Mouse (Mus musculus) macrophage (primary cell): Measurements from ENCODE around the gene Pld1. TPM values are rescaled to one million over a fixed set of nuclear protein-coding genes. Genes with fewer than 3 reads are reported as not detected.

Experiments
- H3K27ac ChIP-seq: fragments of 350-480 bp; formaldehyde crosslinking; 2 replicates; pipeline ENCODE4 v1.9.0; 2021
- H3K36me3 ChIP-seq: fragments of 350-480 bp; formaldehyde crosslinking; 2 replicates; pipeline ENCODE4 v1.9.0; 2021; ENCODE audit errors: inconsistent target
- H3K4me3 ChIP-seq: fragments of 350-480 bp; formaldehyde crosslinking; 2 replicates; pipeline ENCODE4 v1.9.0; 2021; ENCODE audit errors: inconsistent target
- H3K79me2 ChIP-seq: fragments of 350-480 bp; formaldehyde crosslinking; 2 replicates; pipeline ENCODE4 v1.9.0; 2021; ENCODE audit errors: inconsistent target
- whole genome bisulfite sequencing: methylation state at CpG from one replicate; pipeline ENCODE4 v1.1.7; 2026; ENCODE audit warnings: inconsistent platforms; ENCODE audit not compliant: missing documents; 5-methylcytosine and 5-hydroxymethylcytosine counted together
- polyA plus RNA-seq: library from polyadenylated mRNA; stranded (reverse); fragments of 250-400 nt; gene quantifications from 3 replicates; pipeline ENCODE4 v1.2.4, GENCODE M21; 2018; ENCODE audit warnings: inconsistent platforms

Gene Pld1
- polyA plus RNA-seq, 1 experiment from 2014 or later = 7.6 TPM

DNA sequence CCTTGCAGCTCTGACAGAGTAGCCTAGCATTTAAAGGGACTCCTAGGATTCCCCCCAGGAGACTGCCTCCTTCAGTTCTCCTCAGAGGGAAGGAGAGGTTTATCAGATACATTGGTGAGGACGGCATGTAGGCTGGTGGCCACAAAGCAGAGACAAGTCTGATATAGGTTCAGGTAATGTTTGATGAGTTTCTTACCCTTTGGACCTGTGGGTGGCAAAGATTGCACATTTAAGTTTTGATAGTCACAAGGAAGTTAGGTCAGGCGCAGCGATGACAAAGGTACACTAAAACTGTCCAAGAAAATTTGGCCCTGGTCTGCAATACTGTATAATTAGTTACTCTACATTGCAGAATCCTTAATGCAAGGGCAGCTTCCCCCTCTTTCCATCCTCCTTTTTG lies 95.4 kb downstream of the Pld1 start:
- WGBS = 100% methylated on average over 3 of the region's 3 CpGs
- Histone ChIP-seq H3K4me3 (no peak overlapping the region), H3K79me2 (no peaks in the 10 kb centered on the region), H3K36me3 (no peaks in the 10 kb centered on the region), H3K27ac (no peak overlapping the region)

DNA sequence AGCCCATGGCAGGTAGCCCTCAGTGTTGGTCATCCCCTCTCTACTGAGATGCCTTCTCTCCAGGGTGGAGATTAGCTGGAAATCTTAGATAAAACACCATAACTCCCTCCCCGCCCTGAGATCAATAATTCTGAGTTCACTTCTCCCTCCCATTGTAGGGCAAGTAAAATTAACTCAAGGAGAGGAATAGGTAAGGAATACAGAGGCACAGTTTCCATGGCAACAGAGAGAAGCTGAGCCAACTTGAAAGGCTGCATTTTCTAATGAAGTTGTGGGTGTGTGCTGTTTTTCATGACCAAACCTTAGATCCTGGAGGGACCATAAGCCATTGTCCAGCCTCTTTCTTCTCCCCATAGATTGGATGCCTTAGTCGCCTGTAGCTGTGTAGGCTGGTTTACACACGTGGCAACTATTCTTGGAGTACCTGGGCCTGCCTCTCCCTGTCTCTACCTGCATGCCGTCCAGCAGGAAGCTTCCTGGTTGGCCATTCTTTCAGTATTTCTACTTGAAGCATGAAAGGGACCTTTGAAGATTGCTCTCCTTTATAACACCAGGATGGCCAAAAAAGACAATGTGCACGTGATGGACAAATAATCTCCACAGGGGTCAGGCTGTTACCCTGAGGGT lies 96.3 kb downstream of the Pld1 start:
- Histone ChIP-seq H3K4me3 (no peak overlapping the region), H3K27ac (no peak overlapping the region), H3K79me2 (no peaks in the 10 kb centered on the region), H3K36me3 (no peaks in the 10 kb centered on the region)
- 92% methylated on average over 5 of the region's 5 CpGs for WGBS

- H3K4me3 ChIP-seq = no peak overlapping the region
- no peak overlapping the region for H3K27ac ChIP-seq
- WGBS = 91% methylated on average over 7 of the region's 8 CpGs
- H3K79me2 ChIP-seq = no peaks in the 10 kb centered on the region
- H3K36me3 ChIP-seq = no peaks in the 10 kb centered on the region; the same call in 1 of the 2 replicates
Measured at GRCm38 (mm10) chr3:28037320-28037932, 98.9 kb downstream of the Pld1 start.

DNA sequence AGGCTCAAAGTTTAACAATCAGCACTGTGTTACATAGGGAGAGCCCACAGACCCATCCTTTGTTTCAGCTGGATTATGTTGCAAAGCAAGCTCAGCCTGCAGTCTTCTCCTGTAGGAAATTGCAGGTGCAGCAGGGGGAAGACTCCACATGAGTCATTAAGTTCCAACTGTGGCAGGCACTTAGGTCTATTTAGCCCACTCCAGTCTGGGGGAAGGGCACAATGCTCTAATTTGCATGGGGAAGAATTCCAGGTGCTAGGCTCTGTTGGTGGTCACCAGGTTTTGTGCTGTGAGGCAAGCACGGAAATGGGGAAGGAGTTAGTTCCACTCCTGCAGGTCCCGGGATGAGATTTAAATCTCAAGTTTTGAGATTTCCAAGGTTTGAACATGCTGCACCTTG lies 99.6 kb downstream of the Pld1 start:
- no peak overlapping the region for H3K27ac ChIP-seq
- no peaks in the 10 kb centered on the region for H3K79me2 ChIP-seq
- H3K4me3 ChIP-seq = no peak overlapping the region
- H3K36me3 ChIP-seq = no peaks in the 10 kb centered on the region; the same call in 1 of the 2 replicates
- 86% methylated on average over 2 of the region's 2 CpGs for WGBS

DNA sequence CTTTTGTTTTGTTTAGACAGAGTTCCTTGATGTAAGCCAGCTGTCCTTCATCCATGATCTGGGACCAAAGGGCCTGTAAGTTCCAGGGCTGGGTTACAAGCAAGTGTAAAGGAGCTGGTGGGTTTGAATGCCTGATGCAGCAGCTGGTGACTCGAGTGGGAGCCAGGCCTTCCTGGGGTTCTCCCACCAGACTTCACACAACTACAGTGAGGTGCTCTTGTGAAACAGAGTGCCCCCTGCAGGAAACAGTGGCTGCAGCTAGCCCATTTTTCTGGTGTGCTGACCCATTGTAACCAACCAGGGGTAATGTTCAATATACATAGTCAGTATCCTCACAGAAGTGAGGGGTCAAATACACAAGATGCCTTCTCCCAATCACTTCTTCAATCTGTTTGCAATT lies 101.3 kb downstream of the Pld1 start:
- H3K27ac ChIP-seq = no peak overlapping the region
- WGBS = 33% methylated on average over 1 of the region's 1 CpGs
- no peaks in the 10 kb centered on the region for H3K79me2 ChIP-seq
- H3K36me3 ChIP-seq = no peaks in the 10 kb centered on the region; the same call in 1 of the 2 replicates
- no peak overlapping the region for H3K4me3 ChIP-seq

GRCm38 (mm10) chr3:28041236-28041635 lies 102.7 kb downstream of the Pld1 start:
- 98% methylated on average over 8 of the region's 8 CpGs for WGBS
- no peak overlapping the region for H3K27ac ChIP-seq
- no peak overlapping the region for H3K4me3 ChIP-seq
- H3K79me2 ChIP-seq = no peaks in the 10 kb centered on the region
- H3K36me3 ChIP-seq = no peaks in the 10 kb centered on the region; the same call in 1 of the 2 replicates

- Histone ChIP-seq H3K79me2 (no peaks in the 10 kb centered on the region), H3K36me3 (no peaks in the 10 kb centered on the region; the same call in 1 of the 2 replicates), H3K4me3 (no peak overlapping the region), H3K27ac (no peak overlapping the region)
- WGBS = 98% methylated on average over 4 of the region's 4 CpGs
Measured at GRCm38 (mm10) chr3:28042366-28042765, 103.9 kb downstream of the Pld1 start.

DNA sequence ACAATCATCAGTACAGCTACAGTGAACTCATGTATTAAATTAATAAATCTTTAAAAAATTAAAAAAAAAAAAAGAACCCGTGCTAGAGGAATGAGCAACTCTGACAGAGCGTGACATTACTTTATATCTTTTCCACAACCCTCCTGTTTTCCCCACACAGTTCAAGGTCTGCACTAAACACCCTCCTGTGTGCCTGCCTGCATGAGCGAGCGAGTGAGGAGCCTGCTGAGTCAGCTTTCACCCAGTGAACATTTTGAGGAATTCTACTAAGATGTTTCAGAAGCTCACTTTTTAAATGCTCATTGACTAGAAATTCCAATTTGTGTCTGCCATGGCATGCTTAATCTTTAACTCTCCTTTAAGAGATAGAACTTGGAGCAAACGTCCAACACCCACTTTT lies 109.1 kb downstream of the Pld1 start:
- WGBS = 100% methylated on average over 5 of the region's 5 CpGs

DNA sequence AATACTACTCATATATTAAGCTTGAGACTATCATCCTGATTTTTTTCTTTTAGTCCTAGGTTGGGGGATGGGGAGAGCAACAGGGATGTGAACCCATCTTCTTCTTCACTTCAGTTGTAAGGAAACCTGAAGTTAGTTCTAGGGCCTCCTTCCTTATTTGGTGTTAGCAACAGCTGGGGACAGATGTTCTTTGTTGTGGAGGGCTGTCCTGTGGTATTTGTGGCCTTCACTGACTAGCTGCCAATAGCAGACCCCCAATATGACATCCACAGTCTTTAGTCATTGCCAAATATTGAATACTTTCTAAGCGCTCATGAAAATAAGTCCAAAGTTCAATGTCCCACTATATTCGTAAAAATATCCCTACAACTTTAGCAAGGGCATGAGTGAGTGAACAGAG lies 111.0 kb downstream of the Pld1 start:
- no peak overlapping the region for H3K4me3 ChIP-seq
- H3K27ac ChIP-seq = no peak overlapping the region
- H3K79me2 ChIP-seq = no peaks in the 10 kb centered on the region
- WGBS = 91% methylated on average over 2 of the region's 2 CpGs
- 0 out of 2 replicates have a peak, but pooled peaks cover 5% of the 10 kb centered on the region for H3K36me3 ChIP-seq

More for the DNA sequence above, 109.1 kb downstream of the Pld1 start:
- H3K27ac ChIP-seq = no peak overlapping the region
- H3K79me2 ChIP-seq = no peaks in the 10 kb centered on the region
- H3K4me3 ChIP-seq = no peak overlapping the region
- 0 out of 2 replicates have a peak, but pooled peaks cover 5% of the 10 kb centered on the region for H3K36me3 ChIP-seq

GRCm38 (mm10) chr3:28053076-28053475 lies 114.6 kb downstream of the Pld1 start:
- WGBS = 65% methylated on average over 4 of the region's 4 CpGs
- Histone ChIP-seq H3K79me2 (no peaks in the 10 kb centered on the region), H3K4me3 (no peak overlapping the region), H3K27ac (no peak overlapping the region), H3K36me3 (0 out of 2 replicates have a peak, but pooled peaks cover 5% of the 10 kb centered on the region)

GRCm38 (mm10) chr3:28060713-28061112 lies 122.2 kb downstream of the Pld1 start:
- no peak overlapping the region for H3K27ac ChIP-seq
- H3K79me2 ChIP-seq = no peaks in the 10 kb centered on the region
- no peak overlapping the region for H3K4me3 ChIP-seq
- no peaks in the 10 kb centered on the region for H3K36me3 ChIP-seq
- WGBS = 98% methylated on average over 4 of the region's 4 CpGs

DNA sequence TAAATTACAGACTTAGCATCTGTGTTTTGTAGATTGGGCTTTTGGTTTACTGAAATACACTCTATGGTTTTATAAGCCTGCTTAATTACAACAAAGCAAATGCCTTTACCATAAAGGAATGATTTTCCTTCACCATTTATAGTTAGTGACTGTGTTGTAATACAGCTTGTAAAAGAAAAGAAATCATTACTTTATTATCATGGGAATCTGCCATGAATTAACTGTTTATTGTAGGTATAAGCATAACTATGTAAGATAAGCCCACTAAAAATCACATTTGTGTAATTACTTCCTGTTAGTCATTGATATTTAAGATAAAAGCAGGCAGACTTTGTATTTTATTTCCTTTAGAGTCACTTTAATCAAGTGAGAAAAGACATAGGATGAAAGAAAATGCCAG lies 122.7 kb downstream of the Pld1 start:
- Histone ChIP-seq H3K36me3 (no peaks in the 10 kb centered on the region), H3K79me2 (no peaks in the 10 kb centered on the region), H3K4me3 (no peak overlapping the region), H3K27ac (no peak overlapping the region)

DNA sequence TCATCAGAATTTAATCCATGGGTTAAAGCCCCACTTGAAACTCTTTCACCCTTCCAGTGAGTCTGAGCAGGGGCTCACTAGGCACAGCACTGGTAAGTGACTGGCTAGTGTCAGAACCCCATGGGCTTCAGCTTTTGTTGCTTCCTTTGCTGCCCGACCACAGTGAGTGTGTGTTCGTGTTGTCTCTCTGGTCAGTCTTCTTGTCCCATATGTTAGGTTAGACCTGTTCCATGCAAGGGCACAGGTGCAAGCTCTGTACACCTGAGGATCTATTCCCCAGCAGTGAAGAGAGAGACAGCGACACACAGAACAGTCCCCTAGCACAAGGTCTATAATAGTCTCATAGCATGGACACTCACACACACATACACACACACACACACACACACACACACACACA lies 140.7 kb downstream of the Pld1 start:
- peaks cover 14% of the 10 kb centered on the region for H3K36me3 ChIP-seq
- no peak overlapping the region for H3K27ac ChIP-seq
- no peaks in the 10 kb centered on the region for H3K79me2 ChIP-seq
- H3K4me3 ChIP-seq = no peak overlapping the region
- WGBS = 89% methylated on average over 3 of the region's 3 CpGs

- Histone ChIP-seq H3K27ac (no peak overlapping the region), H3K79me2 (no peaks in the 10 kb centered on the region), H3K36me3 (peaks cover 14% of the 10 kb centered on the region), H3K4me3 (no peak overlapping the region)
- WGBS = 100% methylated on average over 1 of the region's 1 CpGs
Measured at GRCm38 (mm10) chr3:28080116-28080515, 141.6 kb downstream of the Pld1 start.

DNA sequence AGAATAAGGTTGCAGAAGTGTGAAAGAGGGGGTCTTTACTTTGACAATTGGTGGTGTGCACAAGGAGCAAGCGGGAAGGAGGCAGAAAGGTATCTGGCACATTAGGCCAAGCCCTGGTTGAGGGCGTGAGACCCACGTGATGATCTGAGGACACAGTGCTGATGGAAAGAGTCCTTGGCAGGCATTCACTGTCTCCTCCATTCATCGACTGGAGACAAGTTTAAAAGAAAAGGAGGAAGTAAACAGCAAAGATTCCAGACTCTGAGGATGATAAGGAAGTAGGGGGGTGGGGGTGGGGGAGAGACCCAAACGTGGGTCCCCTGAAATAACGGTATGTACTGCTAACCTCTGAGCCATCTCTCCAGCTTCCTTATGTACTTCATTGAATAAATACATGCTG lies 142.5 kb downstream of the Pld1 start:
- Histone ChIP-seq H3K79me2 (no peaks in the 10 kb centered on the region), H3K27ac (no peak overlapping the region), H3K4me3 (no peak overlapping the region), H3K36me3 (peaks cover 14% of the 10 kb centered on the region)
- 28% methylated on average over 6 of the region's 6 CpGs for WGBS
